Mouse (Mus musculus): ENCODE measurements around the gene Slc25a21. TPM values are rescaled to one million over a fixed set of nuclear protein-coding genes. Genes with fewer than 3 reads are reported as not detected.

Slc25a21 gene
- not detected for polyA plus RNA-seq (2017; shearing (Covaris generic))

GRCm38 (mm10) chr12:57197363-57198026, at the start of gene Slc25a21:
Gene Slc25a21, minus strand, starts transcription at chr12:57197472.

GRCm38 (mm10) chr12:57230192-57230706, 33.0 kb upstream of the Slc25a21 start, which contains the start of the genes Prps1l3 and Mipol1:
Gene Prps1l3, plus strand, starts transcription at chr12:57230412.
Gene Mipol1, plus strand, starts transcription at chr12:57230427.

GRCm38 (mm10) chr12:56691427-56692079, 505.7 kb downstream of the Slc25a21 start, which contains the start of gene Pax9:
Gene Pax9, plus strand, starts transcription at chr12:56691767.

Other genes starting within 250 kb of the Slc25a21 start
- gene Prps1l3, start 32.9 kb upstream of the Slc25a21 start, polyA plus RNA-seq (2017; shearing (Covaris generic)) = 74.4 TPM
- gene Mipol1, start 33.0 kb upstream of the Slc25a21 start, polyA plus RNA-seq (2017; shearing (Covaris generic)) = 14.8 TPM

Measured in CD4-positive, CD25-positive, alpha-beta regulatory T cell, adult 9 weeks (primary cell).